Mouse (Mus musculus) spleen, adult 12 weeks (tissue): Measurements from ENCODE around the gene C5ar1.

Experiments used
- DNase-seq: peaks from one replicate; pipeline ENCODE4 v3.0.0; 2022; ENCODE audit warnings: low spot score

The C5ar1 gene

DNA sequence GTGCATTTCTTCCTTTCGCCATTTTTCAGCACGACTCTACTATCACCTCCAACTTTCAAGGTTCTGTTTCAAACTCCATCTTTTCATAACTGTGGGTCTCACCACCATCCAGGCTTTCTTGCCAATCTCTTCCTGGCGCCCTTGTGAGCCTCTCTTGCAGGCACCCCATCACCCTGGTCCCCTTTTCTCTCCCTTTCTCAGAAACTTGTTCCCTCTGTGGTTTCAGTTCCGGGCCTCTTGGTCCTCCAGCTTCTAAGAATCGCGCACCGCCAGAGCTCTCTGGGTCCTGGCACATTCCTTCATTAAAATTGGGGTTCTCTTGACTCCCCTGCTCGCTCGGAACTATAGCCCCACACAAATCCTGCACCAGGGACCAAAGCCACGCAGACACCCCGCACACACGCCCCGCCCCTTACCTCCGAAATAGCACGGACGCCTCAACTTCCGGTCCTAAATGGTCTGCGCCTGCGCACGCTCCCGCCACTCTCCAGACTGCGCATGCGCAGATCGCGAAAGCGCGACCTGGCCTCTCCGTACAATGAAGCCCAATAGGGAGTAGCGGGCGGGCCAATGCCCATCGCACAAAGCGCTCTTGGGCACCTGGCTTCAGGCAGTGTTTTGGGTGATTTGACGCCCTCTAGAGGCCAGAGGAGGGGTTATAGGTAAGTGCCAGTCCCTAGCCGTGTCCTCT, 37.6 kb downstream of the C5ar1 start, which contains the start of gene Dhx34:
Dhx34 (minus strand) TSS at position 456 of the 691 bp plus-strand sequence.
- DNase-seq = peak; percentile 97

DNA sequence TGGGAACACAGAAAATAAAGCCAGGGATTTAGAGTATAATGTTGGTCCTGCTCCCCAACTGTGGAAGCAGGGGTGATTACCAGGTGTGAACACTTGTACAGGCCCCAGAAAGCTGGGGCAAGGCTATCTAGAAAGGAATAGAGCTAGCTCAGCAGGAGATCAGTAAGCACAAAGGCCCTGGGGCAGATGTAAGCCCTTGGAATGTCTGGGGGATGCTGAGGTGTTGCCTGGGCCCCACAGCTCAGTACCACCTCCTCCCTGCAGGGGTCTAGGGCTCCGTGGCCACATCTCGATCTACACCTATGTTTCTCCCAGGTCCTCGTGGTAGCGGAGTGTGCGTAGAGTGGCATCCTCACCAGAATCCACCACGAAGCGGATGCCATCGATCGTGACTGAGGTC, 45.4 kb downstream of the C5ar1 start:
- DNase-seq = no peak

DNA sequence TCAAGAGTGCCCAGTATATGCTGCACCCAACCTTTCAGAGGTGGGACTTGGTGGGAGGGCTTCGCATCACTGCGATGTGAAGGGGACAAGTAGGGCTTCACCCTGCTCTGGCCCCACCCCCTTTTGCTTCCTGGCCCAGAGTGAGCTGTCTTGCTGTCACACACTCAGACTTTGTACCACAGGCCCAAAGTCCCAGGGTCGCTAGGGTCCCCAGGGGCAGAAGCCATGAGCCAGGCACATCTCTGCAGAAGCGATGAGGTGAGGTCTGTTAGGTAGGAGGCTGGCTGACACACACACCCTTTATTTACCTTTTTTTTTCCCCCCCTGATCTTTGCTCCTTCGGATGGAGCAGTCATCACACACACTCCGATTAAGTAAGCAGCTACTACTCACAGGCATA, 46.1 kb downstream of the C5ar1 start:
- DNase-seq = no peak

DNA sequence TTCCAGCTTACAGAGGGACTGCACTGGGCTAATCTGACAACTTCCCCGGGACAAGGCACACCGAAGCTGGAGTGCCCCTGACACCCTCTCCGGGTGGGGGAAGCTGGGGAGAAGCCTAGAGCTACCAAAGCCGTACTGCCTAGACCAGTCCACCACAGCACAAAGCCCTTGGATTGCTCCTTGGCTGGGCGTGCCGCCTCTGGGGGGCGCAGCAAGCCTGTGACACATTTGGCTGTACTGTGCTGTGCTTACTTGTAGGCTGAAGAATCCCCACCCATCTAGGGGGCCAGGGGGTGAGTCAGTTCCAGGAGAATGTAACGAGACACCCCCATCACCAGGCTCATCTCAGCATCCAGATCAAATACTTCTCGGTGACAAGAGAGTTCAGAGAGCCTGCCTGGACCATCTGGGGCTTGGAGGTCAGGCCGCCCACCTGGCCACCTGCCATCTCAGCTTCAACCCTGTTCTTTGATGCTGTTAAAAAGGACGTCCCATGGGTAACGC, 48.4 kb downstream of the C5ar1 start:
- no peak for DNase-seq

DNA sequence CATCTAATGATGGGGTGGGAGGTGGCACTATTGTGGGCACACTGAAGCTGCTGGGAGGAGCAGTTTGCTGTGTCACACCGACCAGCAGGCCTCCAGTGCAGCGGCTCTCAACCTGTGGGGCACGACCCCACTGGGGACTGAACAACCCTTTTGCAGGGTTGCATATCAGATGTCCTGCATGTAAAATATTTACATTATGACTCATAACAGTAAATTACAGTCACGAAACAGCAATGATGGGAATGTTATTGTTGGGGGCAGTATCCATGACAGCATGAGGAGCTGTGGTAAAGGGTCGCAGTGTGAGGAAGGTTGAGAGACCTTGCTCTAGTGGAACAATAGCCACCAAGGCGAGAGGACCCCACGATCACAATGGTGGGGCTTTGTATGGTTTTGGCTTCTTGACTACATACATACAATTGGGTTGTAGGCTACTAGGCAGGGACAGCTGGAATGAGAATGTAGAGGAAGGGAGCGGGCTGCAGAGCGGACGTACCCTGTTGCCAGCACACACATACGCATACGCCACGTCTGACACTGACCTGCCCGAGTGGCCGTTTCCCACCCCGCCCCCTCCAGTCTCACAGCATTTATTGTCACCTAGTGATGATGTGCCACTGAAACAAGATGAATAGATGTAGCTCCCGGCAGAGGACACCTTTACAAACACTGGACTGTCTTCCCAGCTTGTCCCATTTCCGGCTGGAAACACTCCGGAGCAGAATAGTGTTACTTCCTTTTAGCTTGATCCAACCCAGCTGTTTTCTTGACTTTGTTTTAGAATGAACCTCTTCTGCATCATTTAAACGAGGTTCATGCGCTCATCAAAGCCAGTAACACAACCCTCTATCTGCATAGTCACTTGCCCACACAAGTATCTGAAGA, 50.3 kb downstream of the C5ar1 start:
- DNase-seq = no peak

DNA sequence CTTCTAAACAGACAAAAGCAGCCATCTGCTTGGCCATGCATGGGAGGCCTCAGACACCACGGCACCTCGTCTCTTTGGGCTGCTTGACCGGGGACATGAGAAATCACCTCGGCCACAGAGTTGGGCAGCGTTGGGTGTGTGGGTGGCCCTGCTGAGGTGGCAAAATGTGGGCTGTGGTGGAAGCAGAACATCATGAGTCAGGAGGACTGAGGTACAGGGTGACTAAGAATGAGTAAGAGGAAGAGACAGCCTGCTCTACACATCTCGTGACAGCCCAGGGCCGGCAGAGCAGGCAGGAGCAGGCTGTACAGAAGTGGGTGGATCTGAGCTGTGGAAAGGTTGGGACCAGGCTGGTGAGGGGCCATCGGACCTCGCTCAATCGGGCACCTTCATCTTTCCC, 51.8 kb downstream of the C5ar1 start:
- no peak for DNase-seq

DNA sequence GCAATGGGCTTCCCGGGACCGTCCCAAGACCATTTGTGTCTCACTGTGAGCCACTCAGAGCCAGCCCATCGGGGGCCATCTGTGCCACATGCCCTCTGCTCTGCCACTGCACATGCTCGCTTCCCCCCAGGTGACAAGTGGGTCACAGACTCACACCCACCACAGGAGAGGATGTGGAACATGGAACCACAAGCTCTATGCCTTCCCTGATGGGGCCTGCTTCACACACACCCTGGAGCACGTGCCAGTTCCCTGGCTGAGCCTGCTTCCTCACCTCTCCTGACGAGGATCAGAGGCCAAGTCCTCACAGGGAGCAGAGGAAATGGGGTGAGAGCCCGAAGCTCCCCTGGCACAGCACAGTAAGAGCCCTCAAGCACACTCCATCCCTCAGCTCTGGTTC, 52.3 kb downstream of the C5ar1 start:
- DNase-seq = no peak

DNA sequence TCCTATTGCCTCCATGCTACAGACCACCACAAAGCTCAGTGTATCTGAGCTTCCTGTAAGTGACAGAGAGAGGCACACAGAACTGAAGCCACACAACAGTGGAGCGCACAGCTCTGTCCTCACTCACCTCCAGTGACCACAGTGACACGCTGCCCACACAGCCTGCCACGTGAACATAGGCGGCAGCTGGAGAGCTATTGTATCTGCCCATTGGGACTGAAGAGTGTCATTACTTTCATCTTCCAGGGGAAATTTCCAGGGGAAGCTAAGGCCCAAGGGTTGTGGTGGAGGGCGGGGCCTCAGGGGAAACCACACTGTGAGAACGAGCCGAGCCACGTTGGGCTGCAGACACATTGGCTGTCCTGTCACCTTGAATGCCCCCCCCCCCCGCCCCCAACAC, 54.5 kb downstream of the C5ar1 start:
- DNase-seq = no peak

DNA sequence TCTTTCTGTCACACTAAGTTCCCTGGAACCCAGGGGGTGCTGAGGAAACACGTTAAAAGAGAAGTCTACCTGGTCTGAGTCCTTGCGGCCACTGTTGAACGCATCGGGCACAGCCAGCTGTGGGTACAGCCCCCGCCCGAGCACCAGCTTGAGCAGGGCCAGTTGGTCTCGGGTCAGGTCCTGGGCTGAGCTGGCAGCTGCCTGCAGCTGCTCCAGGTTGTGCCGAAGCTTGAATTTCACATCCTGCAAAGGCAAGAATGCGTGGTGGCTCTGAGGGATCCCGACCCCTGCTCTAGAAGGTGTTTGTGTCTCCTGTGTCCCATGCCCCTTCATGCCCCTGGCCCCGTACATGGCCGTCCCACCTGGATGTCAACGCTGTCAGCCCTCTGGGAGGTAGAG, 55.8 kb downstream of the C5ar1 start:
- DNase-seq = no peak

DNA sequence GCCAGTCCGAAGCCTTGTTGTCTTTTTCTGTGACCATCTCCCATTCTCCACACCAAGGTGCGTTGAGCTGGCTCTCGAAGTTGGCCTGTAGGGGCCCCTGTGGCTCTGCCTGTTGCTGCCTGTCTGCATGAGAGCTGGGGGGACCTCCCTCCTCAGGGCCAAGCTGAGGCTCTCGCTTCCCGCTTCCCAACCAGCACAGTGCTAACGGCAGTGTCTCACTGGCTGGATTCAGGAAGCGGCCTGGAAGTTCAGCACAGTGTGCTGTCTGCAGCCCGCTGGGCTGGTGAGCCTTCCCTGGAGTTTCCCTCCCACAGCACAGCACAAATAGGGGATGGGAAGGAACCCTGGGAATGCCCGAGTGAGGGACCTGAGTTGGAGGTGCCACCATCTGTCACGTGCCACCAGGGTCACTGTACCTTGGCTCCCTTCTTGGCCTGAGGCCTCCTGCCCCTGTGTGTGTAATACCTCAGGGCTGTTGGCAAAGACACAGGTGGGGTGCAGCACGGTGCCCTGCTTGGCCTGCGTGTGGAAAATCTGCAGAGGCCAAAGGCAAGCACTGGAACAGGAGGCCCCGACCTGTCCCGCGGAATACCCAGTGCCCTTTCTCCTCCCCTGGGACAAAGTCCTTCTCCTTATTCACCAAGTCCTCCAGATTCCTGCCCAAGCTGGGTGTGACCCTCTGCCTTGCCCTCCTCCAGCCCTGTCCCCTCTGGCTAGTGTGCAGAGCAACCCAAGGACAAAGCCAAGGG, 56.4 kb downstream of the C5ar1 start:
- DNase-seq = no peak

DNA sequence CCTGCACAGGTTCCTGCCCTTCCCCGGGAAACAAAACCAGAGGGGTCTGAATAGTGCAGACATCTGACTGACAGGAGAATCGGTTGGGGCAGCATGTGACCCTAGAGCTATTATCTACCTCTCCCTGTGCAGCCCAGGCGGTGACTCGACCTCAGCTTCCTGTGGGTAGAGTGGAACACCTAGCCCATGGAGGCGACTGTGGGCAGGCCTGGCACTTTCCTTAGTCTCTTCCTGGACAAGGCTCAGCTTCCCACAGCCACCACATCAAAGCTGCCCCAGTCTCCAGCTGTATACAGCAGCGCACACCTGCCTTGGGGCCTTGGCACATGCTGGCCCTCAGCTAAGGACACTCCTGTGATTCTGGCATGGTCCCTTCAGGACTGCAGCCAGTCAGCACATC, 58.2 kb downstream of the C5ar1 start:
- DNase-seq = no peak

DNA sequence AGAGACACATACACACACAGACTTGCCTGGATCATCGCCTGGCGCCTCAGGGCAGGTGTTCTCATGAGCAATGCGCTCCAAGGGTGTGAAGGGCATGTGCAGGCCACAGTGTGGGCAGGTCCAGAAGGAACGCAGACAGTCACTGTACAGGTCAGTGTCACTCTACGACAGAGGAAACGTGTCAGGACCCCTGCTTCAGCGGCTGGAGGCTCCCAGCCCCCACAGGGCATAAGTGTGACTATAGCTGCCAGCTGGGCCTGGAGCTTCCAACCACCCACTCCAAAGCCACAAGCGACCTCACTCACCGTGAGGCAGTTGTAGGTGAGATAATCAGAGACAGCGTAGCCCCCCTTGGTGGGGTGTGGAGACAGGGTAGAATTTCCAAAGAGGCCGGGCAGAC, 60.8 kb downstream of the C5ar1 start:
- DNase-seq = no peak

DNA sequence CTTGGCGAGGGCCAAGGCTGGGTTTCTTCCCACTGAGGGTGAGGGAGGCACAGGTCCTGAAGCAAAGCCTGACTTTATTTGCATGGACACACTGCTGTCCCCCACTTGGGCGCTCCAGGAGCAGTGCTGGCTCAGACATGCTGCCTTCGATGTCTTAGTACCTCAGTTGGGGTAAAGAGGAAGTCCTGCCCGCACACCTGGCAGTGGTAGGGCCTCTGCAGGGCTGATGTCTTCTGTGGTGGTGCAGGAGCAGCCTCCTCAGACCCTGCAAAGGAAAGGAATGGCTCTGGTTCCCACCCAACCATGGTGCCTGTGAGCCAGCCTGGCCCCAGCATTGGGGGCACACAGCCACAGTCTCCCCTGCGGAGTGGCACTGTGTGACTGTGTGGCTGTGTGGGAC, 62.2 kb downstream of the C5ar1 start:
- no peak for DNase-seq
